Mouse (Mus musculus) embryonic stem cell, embryonic (primary cell): ENCODE data around the gene Cldn6.

Source experiments
- CTCF ChIA-PET, 4 experiments: fragments of 300-600 bp in 2 of 4; fragments of 350-600 bp in 2 of 4; sonication (Branson Sonifier 250); formaldehyde crosslinking; loops; one replicate each; lab custom pipeline; 2022; ENCODE audit warnings: inconsistent platforms in 2 of 4; lab: Charles Lee
- POLR2A ChIA-PET, 4 experiments: fragments of 300-600 bp in 2 of 4; fragments of 350-600 bp in 2 of 4; sonication (Branson Sonifier 250); formaldehyde crosslinking; loops; one replicate each; lab custom pipeline; 2022; ENCODE audit warnings: antibody characterized with exemption in 4 of 4, inconsistent platforms in 1 of 4; lab: Charles Lee

Gene Cldn6

GRCm38 (mm10) chr17:23725477-23725876 lies 46.4 kb downstream of the Cldn6 start:
- POLR2A ChIA-PET: interaction anchor here in 3 of 4 experiments (0.6 to 16.9 kb wide), 27 partner anchors 8 to 166 kb away, joined by 3 to 197 read pairs (median 4); partner anchors contain the start of genes Paqr4 (in 3 of the 3), Kremen2 (in 1 of the 3) and Tnfrsf12a (in 1 of the 3)

GRCm38 (mm10) chr17:23725999-23726757 lies 47.1 kb downstream of the Cldn6 start, which contains the start of gene Pkmyt1:
TSS of gene Pkmyt1 (plus strand) at chr17:23726336.
- ChIA-PET CTCF (interaction anchor here in 3 of 4 experiments (0.5 to 2.8 kb wide), 12 partner anchors 20 to 123 kb away, joined by 3 to 14 read pairs (median 3); partner anchors contain the start of genes Prss32 (in 3 of the 3) and Prss41 (in 3 of the 3)), POLR2A (interaction anchor here (0.6 to 16.9 kb wide), 42 partner anchors 8 to 185 kb away, joined by 3 to 197 read pairs (median 4); partner anchors contain the start of genes Paqr4 (in 3 of the 4), Kremen2 (in 1 of the 4), Prss32 (in 1 of the 4) and Prss41 (in 1 of the 4))

More at GRCm38 (mm10) chr17:23725477-23725876, 46.4 kb downstream of the Cldn6 start:
- CTCF ChIA-PET: interaction anchor here in 3 of 4 experiments (0.5 to 2.8 kb wide), 7 partner anchors 22 to 122 kb away, joined by 3 to 14 read pairs (median 4); partner anchors contain the start of genes Prss32 (in 2 of the 3) and Prss41 (in 2 of the 3)

- ChIA-PET POLR2A (interaction anchor here in 3 of 4 experiments (0.8 to 16.9 kb wide), 29 partner anchors 10 to 186 kb away, joined by 3 to 197 read pairs (median 4); partner anchors contain the start of genes Paqr4 (in 2 of the 3), Flywch2 (in 1 of the 3), Kremen2 (in 1 of the 3) and Prss32 (in 1 of the 3)), CTCF (interaction anchor here in 3 of 4 experiments (0.5 to 2.8 kb wide), 10 partner anchors 12 to 123 kb away, joined by 3 to 14 read pairs (median 4); partner anchors contain the start of genes Prss32 (in 3 of the 3) and Prss41 (in 3 of the 3))
Measured at GRCm38 (mm10) chr17:23726758-23727142, 47.7 kb downstream of the Cldn6 start.

GRCm38 (mm10) chr17:23730441-23730840 lies 51.4 kb downstream of the Cldn6 start:
- ChIA-PET CTCF (interaction anchor here in 1 of 4 experiments (1.4 kb wide), 1 partner anchor 18 kb away, joined by 4 read pairs; no protein-coding TSS in a partner anchor), POLR2A (interaction anchor here in 3 of 4 experiments (1.1 to 16.9 kb wide), 4 partner anchors 10 to 99 kb away, joined by 3 to 197 read pairs (median 43); partner anchors contain the start of genes Paqr4 (in 3 of the 3), Elob (in 1 of the 3) and Kremen2 (in 1 of the 3))
